Mouse (Mus musculus): ENCODE results near the gene Mt3.
"Not testable (repeated sequence)": the region's sequence is repeated elsewhere in the genome, so short reads cannot be mapped to it uniquely, and the experiment has no call there.

Mt3 gene

DNA sequence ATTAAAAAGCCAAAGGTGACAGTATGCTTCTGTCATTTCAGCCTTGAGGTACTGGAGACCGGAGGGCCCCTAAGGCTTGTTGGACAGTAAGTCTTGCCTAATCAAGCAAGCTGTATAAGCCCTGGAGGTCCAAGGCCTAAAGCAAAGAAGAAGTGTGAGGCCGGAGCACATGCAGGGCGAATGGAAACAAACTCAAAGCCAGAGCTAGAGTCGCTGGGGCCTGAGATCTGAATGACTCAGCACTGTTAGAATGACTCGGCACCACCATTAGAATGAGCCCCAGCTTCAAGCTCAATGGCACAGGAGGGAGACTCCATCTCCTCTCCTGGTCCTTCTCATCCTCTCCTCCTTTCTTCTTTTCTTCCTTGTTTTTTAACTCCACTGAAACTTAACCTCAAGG lies 1.5 kb upstream of the Mt3 start:
- no peak for DNase-seq (ENCODE audit: low read depth, low spot score)

DNA sequence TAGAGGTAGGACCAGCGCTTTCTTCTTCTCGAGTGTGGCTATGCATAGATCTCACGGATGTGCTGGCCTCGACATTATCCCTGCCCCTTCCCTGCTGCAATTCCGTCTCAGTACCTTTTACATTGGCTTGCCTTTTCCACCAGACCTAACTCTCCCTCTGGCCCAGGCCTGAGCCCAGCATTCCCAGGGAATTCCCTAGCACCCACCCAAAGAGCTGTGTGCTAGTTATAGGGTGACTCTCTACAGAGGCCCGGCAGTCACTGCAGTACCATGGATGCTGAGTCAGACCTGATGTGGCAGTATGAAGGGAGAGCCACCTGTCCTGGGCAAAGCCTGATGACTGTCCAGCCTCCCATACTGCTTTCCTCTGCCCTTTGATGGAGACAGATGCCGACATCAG lies 1.0 kb downstream of the Mt3 start:
- DNase-seq (ENCODE audit: low read depth, low spot score): no peak

DNA sequence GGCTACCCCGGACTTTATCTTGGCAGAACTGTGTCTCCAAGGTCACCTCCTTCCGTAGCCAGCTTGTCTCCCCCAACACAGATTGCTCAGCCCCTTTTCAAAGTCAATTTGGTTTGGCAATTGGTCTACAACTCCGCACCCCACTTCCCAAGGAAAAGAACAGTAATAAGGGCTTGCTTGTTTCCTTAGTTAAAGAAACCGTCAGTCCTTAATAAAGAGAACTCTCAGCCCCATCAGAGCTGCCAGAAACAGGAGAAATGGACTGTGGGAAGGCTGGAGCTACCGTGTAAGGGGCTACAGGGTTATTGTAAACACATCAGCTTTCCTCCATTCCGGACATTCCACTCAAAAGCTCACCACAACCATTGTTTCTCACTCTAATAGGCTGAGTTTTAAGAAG lies 2.1 kb downstream of the Mt3 start:
- DNase-seq (ENCODE audit: low read depth, low spot score): no peak

DNA sequence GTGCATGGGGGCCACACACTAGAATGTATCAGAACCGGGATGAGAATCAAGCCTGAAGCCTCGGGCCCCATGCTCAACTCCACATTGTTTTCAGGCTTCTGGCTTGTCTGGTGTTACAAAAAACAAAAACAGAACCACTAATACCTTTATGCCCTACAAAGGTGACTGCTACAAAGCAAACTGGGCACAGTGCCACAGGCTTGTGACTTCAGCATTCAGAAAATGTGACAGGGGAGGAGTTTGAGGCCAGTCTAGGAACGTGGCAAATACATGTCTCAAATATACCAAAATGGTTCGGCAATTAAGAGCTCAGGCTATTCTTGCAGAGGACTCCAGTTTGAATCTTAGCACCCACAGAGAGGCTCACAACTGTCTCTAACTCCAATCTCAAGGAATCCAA lies 3.7 kb downstream of the Mt3 start:
- DNase-seq (ENCODE audit: low read depth, low spot score): no peak

DNA sequence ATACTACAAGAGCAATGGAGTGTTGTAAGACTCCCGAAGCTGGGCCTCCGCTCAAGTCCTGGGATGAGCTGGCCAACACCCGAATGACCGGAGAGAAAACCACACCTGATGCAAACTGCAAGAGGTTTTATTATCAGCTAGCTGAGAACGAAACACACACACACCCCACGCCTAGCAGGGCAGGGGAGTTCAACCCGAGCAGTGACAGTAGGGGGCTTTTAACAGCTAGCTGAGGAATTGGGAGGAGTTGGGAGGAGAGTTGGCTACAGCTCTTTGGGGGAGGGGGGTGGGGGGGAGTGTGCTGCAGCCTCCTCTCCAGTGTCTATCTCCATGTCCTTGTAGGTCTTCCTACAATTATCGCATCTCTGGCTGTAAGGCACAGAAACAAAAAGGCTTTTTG lies 13.4 kb downstream of the Mt3 start:
- not testable (repeated sequence) for DNase-seq (ENCODE audit: low read depth, low spot score)

DNA sequence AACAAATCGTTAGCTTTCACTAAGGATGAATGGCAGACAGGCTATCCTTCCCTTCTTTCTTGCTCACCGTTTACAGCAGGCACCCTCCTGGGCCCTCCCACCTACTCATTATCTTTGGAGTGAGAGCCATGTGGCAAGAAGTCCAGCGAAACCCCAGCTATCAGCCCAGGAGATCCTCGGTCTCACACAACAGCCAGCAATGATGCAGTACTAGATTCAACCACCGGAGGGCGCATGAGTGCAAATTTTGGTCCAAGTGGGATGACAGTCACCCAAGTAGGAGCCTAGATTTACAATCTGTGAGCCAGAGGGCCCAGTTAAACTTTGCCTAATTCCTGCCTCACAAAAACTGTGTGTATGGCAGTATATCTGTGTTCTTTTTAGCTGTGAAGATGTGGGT lies 14.8 kb downstream of the Mt3 start:
- peak; percentile 85 for DNase-seq (ENCODE audit: low read depth, low spot score)

DNA sequence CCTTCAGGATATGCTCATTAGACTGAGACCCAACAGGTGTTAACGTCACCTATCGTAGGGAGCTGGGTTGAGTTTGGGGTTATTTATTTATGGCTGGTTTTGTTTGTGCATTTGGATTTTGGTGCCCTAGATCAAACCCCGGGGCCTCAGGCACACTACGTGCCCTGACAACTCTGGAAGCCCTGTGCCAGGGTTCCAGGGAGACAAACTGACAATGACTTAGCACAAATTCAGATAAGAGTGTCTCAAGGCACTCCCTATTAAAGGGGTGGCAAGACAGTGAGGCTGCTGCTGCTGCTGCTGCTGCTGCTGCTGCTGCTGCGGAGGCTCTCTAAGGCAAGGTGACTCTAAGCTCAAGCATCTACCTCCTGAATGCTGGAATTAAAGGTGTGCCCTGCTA lies 17.1 kb downstream of the Mt3 start:
- DNase-seq (ENCODE audit: low read depth, low spot score): no peak

DNA sequence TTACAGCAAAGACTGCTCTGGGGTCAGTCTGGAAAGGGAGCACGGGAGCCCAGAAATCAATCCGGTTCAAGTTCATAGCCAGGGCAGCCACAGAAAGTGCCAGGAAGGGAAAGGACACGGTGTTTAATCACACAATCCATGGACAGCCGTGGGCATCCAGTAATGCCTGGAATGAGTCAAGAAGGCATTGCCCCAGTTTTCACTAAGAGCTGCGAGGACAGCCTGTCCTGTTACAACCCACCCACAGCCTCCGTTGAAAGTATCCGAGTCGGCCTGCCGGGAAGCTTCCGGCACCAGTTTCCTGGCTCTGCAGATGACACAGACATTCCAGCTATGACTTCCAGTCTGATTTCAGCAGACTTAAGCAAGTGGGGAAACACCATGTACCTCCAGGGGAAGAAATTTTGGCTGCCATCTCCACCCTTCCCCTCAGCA lies 18.9 kb downstream of the Mt3 start:
- DNase-seq (ENCODE audit: low read depth, low spot score): no peak

DNA sequence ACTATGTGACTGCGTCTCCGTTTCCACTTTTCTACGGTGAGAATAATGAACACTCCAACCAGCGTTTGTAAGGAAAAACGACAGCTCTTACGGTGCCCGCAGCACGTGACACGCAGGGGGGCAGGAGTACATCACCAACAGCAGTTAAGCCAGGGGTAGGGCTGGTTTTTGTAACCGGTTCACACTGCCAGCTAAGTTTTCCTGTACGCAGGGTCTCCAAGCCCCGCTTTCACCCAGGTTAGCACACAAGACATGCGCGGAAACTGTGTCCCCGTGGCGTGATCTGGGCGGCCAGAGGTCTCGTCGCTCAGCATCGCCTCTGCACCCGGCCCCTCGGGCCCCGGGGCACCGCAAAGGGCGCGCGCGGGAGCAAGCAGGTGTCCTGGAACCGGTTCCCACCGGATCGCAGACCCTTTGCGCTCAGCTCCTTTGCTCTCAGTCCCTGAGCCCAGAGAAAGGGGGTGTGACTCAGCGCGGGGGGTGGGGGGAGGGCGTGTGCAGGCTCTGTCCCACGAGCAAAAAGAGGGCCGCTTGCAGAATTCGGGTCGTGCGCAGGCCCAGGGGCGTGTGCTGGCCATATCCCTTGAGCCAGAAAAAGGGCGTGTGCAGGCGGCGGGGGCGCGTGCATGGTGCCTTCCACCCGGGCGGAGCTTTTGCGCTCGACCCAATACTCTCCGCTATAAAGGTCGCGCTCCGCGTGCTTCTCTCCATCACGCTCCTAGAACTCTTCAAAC lies 19.8 kb downstream of the Mt3 start, which contains the start of gene Mt2:
TSS of gene Mt2 (plus strand) at position 590 of the 734 bp plus-strand sequence.
- peak; percentile 30 for DNase-seq (ENCODE audit: low read depth, low spot score)

DNA sequence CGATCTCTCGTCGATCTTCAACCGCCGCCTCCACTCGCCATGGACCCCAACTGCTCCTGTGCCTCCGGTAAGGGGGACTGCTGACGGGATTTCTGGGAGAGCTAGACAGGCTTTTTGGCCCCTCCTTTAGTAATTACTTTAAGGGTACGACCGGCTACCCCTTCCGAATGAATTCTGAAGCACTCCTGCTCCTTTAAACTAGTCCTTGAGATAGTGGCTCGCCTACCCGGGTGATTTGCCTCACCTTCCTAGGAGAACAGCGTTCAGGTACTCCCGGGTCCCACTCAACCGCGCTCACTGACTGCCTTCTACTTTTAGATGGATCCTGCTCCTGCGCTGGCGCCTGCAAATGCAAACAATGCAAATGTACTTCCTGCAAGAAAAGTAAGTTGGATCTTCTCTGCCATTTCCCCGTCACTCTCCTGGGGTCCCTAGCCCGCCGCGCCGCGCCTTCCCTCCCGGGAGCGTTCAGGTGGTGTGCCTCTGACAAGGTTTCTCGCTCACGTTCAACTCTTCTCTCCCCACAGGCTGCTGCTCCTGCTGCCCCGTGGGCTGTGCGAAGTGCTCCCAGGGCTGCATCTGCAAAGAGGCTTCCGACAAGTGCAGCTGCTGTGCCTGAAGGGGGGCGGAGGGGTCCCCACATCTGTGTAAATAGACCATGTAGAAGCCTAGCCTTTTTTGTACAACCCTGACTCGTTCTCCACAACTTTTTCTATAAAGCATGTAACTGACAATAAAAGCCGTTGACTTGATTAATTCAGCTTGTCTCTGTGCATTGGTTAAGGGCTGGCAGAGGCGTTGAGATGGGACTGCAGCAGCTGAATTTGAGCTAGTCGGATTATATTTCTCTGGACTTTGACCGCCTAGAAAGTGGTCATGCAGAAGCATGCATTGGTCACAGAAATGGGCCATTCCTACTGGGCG lies 20.7 kb downstream of the Mt3 start:
- DNase-seq (ENCODE audit: low read depth, low spot score): no peak

DNA sequence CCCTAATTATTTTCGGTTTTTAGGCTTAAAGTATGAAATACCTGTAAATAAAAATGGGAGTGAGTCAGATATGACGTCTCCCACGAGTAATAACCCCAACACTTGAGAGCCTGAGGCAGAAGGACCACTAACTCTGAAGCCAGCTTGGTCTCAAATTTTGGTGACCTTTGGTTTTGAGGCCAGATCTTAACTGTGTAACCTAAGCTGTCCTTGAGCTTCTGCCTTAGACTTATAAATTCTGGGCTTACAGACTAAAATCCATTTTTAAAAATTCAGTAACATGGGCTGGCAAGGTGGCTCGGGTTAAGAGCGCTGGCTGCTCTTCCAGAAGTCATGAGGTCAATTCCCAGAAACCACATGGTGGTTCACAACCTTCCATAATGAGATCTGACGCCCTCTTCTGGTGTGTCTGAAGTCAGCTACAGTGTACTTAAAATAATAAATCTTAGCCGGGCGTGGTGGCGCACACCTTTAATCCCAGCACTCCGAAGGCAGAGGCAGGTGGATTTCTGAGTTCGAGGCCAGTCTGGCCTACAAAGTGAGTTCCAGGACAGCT lies 21.5 kb downstream of the Mt3 start:
- no peak for DNase-seq (ENCODE audit: low read depth, low spot score)

DNA sequence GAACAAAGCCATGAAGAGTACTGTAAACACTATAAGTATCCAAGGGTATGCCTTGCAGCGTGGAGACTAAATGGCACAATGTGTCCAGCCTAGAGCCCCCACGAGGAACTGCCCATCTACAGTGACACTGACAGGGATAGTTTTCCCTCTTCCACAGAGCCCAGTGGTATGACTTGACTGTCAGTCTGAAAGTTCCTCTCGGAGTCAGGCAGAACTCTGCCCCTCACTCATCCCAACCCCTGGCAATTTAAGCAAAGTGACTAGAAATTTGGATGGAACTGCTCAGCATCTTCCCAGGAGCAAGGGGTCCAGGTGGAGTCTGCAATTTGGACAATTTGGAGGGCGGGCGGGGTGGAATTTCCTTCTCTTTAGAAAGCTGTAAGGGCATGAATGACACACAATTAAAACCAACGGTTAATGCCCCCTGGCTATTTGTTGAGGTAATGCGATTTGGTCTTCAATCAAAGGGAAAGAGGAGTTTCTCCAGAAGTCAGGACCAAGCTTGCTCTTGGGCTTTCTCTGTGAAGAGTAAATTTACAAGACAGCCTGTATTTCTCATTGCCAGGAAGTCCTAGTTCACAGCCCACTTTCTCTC lies 22.3 kb downstream of the Mt3 start:
- no peak for DNase-seq (ENCODE audit: low read depth, low spot score)

DNA sequence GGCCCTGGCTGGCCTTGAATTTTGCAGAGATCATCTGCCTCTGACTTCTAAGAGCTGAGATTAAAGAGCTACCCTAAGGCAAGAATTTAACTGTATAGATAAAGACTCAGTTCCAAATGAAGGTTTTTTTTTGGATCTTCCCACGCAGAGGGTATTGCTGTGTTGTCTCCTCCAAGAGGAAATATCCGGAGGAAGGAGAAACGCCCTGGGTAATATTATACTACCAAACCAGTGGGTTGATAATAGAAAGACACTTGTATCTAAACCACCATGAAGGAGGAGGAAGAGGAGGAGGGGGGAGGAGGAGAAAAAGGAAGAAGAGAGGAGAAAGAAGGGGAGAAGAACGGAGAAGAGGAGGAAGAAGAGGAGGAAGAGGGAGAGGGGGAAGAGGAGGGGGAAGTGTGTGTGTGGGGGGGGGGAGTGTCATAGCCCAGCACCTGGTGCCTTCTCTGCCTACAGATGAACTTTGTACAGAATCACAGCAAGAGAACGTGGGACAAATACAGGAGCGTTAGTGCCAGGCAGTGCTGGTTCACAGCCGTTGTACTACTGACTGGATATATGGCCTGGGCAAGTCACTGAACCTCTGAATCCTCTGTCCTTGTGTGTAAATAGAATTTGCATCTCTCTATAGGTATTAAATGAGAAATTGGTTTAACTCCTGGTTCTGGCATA lies 25.4 kb downstream of the Mt3 start:
- DNase-seq (ENCODE audit: low read depth, low spot score): no peak

DNA sequence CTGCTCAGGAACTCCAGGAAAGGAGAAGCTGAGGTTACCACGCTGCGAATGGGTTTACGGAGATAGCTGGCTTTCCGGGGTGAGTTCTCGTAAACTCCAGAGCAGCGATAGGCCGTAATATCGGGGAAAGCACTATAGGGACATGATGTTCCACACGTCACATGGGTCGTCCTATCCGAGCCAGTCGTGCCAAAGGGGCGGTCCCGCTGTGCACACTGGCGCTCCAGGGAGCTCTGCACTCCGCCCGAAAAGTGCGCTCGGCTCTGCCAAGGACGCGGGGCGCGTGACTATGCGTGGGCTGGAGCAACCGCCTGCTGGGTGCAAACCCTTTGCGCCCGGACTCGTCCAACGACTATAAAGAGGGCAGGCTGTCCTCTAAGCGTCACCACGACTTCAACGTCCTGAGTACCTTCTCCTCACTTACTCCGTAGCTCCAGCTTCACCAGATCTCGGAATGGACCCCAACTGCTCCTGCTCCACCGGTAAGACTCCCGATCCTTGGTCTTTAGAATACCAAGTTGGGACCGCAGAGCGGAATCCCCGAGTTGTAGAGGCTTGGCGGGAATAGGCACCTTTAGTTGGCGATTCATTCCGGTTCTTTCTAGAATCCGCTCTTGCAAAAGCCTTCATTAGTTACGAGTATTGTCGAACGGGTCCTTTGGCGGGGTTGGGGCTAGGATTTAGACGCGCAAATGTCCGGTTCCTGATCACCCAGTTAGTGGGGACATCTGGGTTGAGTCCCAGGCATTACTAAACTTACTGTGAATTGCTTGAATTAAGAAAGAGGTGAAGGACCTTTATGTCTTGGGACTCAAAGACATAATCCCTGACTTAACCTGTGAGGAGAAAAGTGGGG lies 26.7 kb downstream of the Mt3 start, which contains the start of gene Mt1:
TSS of gene Mt1 (plus strand) at position 226 of the 856 bp plus-strand sequence.
- peak; percentile 80 for DNase-seq (ENCODE audit: low read depth, low spot score)

DNA sequence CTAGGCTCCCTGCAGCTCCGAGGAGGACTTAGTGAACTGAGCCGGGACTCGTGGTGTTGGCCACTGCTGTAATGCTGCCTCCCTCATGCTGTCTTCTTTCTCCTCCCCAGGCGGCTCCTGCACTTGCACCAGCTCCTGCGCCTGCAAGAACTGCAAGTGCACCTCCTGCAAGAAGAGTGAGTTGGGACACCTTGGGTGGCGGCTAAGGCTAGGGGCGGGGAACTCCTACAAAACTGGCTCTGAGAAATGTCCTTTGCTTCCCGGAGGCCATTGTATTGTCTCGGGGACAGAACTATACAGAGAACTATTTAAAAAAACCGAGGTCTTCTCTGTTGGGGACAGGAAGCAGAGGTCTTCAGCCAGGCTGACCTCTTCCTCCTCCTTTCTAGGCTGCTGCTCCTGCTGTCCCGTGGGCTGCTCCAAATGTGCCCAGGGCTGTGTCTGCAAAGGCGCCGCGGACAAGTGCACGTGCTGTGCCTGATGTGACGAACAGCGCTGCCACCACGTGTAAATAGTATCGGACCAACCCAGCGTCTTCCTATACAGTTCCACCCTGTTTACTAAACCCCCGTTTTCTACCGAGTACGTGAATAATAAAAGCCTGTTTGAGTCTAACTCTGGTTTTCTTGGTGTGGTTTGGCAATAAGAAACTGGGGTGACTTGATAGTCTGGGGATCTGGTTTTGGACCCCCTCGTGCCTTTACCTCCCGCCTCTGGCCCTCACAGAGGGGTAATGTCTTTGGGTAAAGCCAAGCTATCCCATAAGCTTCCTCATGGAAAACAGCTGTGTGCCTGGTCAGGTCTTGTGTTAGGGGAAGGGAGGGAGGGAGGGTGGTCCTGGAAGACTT lies 27.5 kb downstream of the Mt3 start:
- peak; percentile 21 for DNase-seq (ENCODE audit: low read depth, low spot score)

DNA sequence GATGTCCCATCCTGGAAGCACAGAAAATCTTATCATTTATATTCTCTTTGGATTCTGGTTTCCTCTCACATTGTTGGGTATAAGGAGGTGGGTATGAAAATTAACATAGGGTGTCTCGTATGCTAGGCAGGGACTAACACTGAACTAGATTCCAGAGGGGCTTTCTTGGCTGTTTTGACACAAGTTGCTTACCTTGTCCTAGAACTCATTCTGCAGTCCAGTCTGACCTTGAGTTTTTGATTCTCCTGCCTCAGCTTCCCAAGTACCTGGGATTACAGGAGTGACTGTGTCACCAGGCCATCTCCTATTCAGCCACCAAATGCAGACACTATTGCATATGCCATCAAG lies 28.1 kb downstream of the Mt3 start:
- DNase-seq (ENCODE audit: low read depth, low spot score): no peak

DNA sequence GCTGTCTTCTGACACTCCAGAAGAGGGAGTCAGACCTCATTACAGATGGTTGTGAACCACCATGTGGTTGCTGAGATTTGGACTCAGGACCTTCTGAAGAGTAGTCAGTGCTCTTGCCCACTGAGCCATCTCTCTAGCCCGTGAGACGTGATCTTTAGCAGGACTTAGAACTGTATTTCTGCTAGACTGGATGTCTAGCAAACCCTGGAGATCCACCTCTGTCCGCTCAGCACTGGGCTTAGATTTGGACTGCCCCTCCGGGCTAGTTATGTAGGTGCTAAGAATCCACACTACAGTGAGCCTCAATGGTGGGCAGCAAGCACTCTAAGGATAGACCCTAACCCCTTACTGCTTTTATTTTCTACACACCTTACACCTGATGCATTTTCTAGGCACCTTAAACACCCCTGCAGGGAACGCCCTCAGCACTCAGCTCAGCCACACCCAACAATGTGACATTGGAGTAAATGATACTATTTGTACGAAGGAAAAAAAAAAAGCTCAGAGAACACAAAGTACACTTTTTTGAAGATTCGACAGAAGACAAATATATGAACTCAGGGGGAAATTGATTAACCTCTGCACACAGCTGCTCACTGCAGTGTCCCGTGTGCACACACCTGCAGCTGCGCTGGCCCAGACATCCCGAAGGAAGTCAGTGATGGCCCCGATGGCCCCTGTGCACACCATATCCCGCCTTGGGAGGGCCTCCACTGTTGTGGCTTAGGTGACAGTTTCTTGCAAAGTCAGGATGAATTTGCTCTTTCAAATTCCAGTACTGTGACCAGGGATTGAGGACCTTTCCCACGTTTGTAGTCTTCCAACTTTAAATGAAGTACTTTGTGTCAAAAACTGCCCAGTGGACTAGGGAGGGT lies 29.9 kb downstream of the Mt3 start:
- DNase-seq (ENCODE audit: low read depth, low spot score): no peak

DNA sequence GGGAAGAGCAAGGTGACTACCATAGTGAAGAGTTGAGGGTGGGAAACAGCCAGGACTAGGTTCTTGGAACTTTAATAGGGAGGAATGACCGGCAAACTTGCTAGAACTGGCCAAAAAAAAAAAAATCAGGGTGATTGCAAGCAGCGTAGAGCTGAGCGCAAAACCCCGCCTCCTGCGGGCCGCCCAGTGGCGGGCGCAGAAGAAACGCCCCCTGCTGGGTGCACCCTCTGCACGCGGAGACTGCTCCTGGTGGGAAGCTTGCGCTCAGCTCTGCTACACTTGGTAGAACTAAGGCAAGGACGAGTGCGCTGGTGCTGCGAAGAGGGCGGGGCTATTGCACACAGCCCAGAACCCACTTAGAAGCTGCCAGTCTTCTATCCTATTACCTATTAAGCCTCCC lies 30.7 kb downstream of the Mt3 start:
- peak; percentile 90 for DNase-seq (ENCODE audit: low read depth, low spot score)
